Mouse (Mus musculus): ENCODE measurements around the gene Abt1.

DNA sequence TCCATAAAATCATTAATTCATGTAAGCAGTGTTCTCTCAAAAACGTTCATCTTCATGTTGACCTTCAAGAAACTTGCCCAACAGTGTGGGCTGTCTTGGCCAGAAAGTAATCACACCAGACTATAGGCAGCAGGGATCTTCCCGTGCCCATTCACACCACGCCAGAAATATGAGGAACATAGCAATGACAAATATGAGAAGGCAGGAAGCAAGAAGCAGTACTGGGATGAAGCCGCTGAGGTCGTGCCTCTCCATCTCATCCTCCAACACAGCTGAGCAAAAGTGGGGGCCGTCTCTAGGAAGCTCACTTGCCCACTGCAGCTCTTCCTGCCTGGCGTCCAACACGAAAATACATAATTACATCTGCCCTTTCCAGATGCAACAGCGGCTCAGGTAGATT is 13.0 kb downstream of the Abt1 start:
- TF ChIP-seq CTCF (IDR thresholded peaks at IDR 0.05; ENCODE audit: borderline replicate concordance, insufficient read depth, low read length) (no peak), POLR2A (IDR thresholded peaks at IDR 0.05; ENCODE audit: low read depth, low read length) (no peak)

Data from embryonic fibroblast, embryonic 13.5 days (primary cell).